ENCODE assay signal across 26 mouse cellular contexts in the genomic region with DNA sequence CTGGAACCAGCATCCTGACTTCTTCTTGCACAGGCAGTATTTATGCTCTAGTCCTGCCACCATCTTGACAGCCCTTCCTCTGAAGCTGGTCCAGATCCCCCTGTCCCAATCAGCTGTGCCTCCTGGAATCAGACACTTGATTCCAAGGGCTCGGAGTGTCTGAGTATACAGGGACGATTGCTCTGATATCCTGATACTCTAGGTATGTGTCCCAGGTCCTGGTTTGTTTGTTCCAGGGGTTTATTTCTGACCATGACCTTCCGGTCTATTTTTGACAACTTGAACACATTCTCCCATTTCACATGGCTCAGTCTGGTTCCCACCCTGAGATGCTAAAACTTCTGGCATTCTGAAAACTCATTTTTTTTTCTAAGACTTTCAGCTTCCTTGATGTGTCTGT.
"Had no signal": no experiment of that assay in that cellular context is flagged by ENCODE, and none has a peak within 500 bp of the region (broad histone marks: within the 10 kb centered on the region; RNA-seq: fewer than 3 reads in every experiment).

No protein-coding gene starts in this region.

- H3K4me3 ChIP-seq: embryonic facial prominence, embryonic 10.5 days; embryonic facial prominence, embryonic 12.5 days; embryonic facial prominence, embryonic 13.5 days; embryonic facial prominence, embryonic 15.5 days; erythroblast, embryonic 14.5 days; forebrain, embryonic 10.5 days; forebrain, embryonic 12.5 days; forebrain, embryonic 13.5 days; forebrain, embryonic 15.5 days; heart, adult 2 months; heart, embryonic 10.5 days had no signal

- DNase-seq: cerebellum, adult 18-20 months; cerebellum, adult 2 months; cerebellum, adult 8-10 months; cerebellum, adult 9-10 months; cerebellum, adult 9-11 months; cerebellum, postnatal 10 days; cerebellum, postnatal 14 days; cerebellum, postnatal 25 days; cerebellum, postnatal 36 days; embryo, embryonic 11 days; forebrain, postnatal 0 days; gastrocnemius, postnatal 10 days; gastrocnemius, postnatal 14 days; gastrocnemius, postnatal 36 days; heart, adult 18-20 months; heart, adult 2 months had no signal

- H3K27ac ChIP-seq: embryonic facial prominence, embryonic 10.5 days; embryonic facial prominence, embryonic 12.5 days; embryonic facial prominence, embryonic 13.5 days; embryonic facial prominence, embryonic 15.5 days; forebrain, embryonic 10.5 days; forebrain, embryonic 12.5 days; forebrain, embryonic 13.5 days; forebrain, embryonic 15.5 days; heart, embryonic 10.5 days had no signal
